Mouse (Mus musculus): ENCODE data around the gene Tcf20. TPM values are rescaled to one million over a fixed set of nuclear protein-coding genes. Genes with fewer than 3 reads are reported as not detected.
A peak's percentile ranks its signal among the peaks of the same experiment; 100 is the strongest.
"Not testable (repeated sequence)": the region's sequence is repeated elsewhere in the genome, so short reads cannot be mapped to it uniquely, and the experiment has no call there.

Gene Tcf20
- polyA plus RNA-seq, 1 experiment from 2014 or later: 16.0 TPM

DNA sequence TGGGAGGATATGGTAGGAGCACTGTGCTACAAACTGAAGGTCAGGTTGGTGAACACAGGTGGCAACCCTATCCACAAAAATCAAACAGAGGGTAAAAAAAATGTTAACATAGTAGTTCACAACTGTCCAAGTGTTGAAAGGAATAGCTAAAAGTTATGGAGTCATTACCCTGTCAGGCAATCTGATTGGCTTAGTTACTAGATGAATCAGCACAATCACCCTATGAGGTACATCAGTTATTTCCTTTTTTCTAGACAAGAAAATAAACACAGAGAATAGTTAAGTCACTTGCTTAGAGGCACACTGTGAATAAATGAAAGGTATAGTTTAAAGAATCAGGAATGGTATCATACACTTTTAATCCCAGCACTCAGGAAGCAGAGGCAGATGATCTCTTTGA is 110.4 kb downstream of the Tcf20 start:
- ATAC-seq: no peak
- H3K4me1 ChIP-seq (replicated peaks): no peaks in the 10 kb centered on the region
- H3K4me2 ChIP-seq (replicated peaks): no peak overlapping the region
- H3K27me3 ChIP-seq: no peaks in the 10 kb centered on the region
- no peak overlapping the region for H3K27ac ChIP-seq
- no peaks in the 10 kb centered on the region for H3K9me3 ChIP-seq
- H3K4me3 ChIP-seq (replicated peaks): no peak overlapping the region
- H3K36me3 ChIP-seq: no peaks in the 10 kb centered on the region
- no peak overlapping the region for H3K9ac ChIP-seq (replicated peaks)

DNA sequence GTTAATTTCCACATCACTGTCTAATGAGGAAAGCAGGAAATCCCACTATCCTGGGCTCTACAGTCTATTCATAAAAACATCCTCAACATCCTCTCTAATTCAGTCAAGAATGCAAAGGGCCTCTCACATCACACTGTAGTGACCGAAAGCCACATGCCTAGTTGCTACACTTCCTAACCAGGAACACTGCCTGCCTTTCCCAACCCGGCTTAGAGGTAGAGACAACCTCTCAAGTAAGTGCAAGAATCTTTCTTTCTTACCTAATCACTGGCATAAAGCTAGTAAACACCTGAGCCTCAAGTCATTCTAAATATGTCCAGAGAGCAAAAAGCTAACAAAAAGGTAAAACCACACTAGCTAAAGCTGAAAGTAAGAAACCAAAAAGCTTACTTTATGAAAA is 110.8 kb downstream of the Tcf20 start:
- H3K9ac ChIP-seq (replicated peaks): no peak overlapping the region
- H3K9me3 ChIP-seq: no peaks in the 10 kb centered on the region
- no peak overlapping the region for H3K4me2 ChIP-seq (replicated peaks)
- H3K4me3 ChIP-seq (replicated peaks): no peak overlapping the region
- no peak overlapping the region for H3K27ac ChIP-seq
- H3K36me3 ChIP-seq: no peaks in the 10 kb centered on the region
- no peak for ATAC-seq
- H3K27me3 ChIP-seq: no peaks in the 10 kb centered on the region
- WGBS: 89% methylated on average over 2 of the region's 2 CpGs
- H3K4me1 ChIP-seq (replicated peaks): no peaks in the 10 kb centered on the region

DNA sequence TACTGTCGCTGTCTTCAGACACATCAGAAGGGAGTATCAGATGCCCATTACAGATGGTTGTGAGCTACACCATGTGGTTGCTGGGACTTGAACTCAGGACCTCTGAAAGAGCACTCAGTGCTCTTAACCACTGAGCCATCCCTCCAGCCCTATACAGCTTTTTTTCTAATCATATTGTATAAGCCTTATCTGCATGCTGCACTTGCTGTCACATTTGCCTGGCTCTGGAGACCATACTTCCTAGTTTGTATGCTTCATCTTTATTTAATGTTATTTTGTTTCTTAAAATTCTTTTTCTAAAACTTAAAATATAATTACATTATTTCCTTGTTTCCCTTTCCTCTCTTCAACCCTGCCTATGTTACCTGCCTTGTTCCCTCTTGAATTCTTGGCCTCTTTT is 115.6 kb downstream of the Tcf20 start:
- Histone ChIP-seq H3K27me3 (no peaks in the 10 kb centered on the region), H3K9me3 (no peaks in the 10 kb centered on the region), H3K27ac (no peak overlapping the region), H3K36me3 (no peaks in the 10 kb centered on the region), H3K9ac (replicated peaks) (no peak overlapping the region), H3K4me3 (replicated peaks) (no peak overlapping the region), H3K4me2 (replicated peaks) (no peak overlapping the region), H3K4me1 (replicated peaks) (peaks cover 4% of the 10 kb centered on the region; the same call in 1 of the 2 replicates)
- no peak for ATAC-seq
- WGBS: 100% methylated on average over 1 of the region's 1 CpGs

- not testable (repeated sequence) for ATAC-seq
Measured at GRCm38 (mm10) chr15:82866286-82866685, 121.4 kb downstream of the Tcf20 start.

GRCm38 (mm10) chr15:82863674-82864073 is 124.0 kb downstream of the Tcf20 start:
- Histone ChIP-seq H3K27ac (no peak overlapping the region), H3K9ac (replicated peaks) (no peak overlapping the region), H3K4me1 (replicated peaks) (peaks cover 8% of the 10 kb centered on the region), H3K27me3 (no peaks in the 10 kb centered on the region), H3K4me2 (replicated peaks) (no peak overlapping the region), H3K4me3 (replicated peaks) (no peak overlapping the region), H3K36me3 (no peaks in the 10 kb centered on the region), H3K9me3 (no peaks in the 10 kb centered on the region)
- ATAC-seq: no peak
- 88% methylated on average over 1 of the region's 1 CpGs for WGBS

More at GRCm38 (mm10) chr15:82866286-82866685, 121.4 kb downstream of the Tcf20 start:
- not testable (repeated sequence) for H3K27me3 ChIP-seq; H3K36me3 ChIP-seq; H3K9me3 ChIP-seq; H3K4me2 ChIP-seq (replicated peaks); H3K4me1 ChIP-seq (replicated peaks); H3K27ac ChIP-seq; H3K4me3 ChIP-seq (replicated peaks); H3K9ac ChIP-seq (replicated peaks)
- 95% methylated on average over 3 of the region's 3 CpGs for WGBS

GRCm38 (mm10) chr15:82856652-82857378 is 130.9 kb downstream of the Tcf20 start:
- peak overlapping the region; percentile 44; the same call in 1 of the 2 replicates for H3K9ac ChIP-seq (replicated peaks)
- WGBS: 20% methylated on average over 11 of the region's 11 CpGs
- H3K9me3 ChIP-seq: no peaks in the 10 kb centered on the region
- ATAC-seq: peak; percentile 94
- no peaks in the 10 kb centered on the region for H3K27me3 ChIP-seq
- peaks cover 48% of the 10 kb centered on the region for H3K36me3 ChIP-seq
- H3K27ac ChIP-seq: peak overlapping the region; percentile 86
- H3K4me3 ChIP-seq (replicated peaks): no peak overlapping the region
- H3K4me1 ChIP-seq (replicated peaks): peaks cover 45% of the 10 kb centered on the region
- H3K4me2 ChIP-seq (replicated peaks): no peak overlapping the region

- Histone ChIP-seq H3K27ac (peak overlapping the region; percentile 86), H3K9me3 (no peaks in the 10 kb centered on the region), H3K36me3 (peaks cover 55% of the 10 kb centered on the region), H3K4me2 (replicated peaks) (no peak overlapping the region), H3K4me3 (replicated peaks) (no peak overlapping the region), H3K9ac (replicated peaks) (no peak overlapping the region; the same call in 1 of the 2 replicates), H3K27me3 (no peaks in the 10 kb centered on the region), H3K4me1 (replicated peaks) (peaks cover 45% of the 10 kb centered on the region)
- no peak for ATAC-seq
- WGBS: 83% methylated on average over 2 of the region's 2 CpGs
Measured at GRCm38 (mm10) chr15:82856065-82856464, 131.6 kb downstream of the Tcf20 start.

DNA sequence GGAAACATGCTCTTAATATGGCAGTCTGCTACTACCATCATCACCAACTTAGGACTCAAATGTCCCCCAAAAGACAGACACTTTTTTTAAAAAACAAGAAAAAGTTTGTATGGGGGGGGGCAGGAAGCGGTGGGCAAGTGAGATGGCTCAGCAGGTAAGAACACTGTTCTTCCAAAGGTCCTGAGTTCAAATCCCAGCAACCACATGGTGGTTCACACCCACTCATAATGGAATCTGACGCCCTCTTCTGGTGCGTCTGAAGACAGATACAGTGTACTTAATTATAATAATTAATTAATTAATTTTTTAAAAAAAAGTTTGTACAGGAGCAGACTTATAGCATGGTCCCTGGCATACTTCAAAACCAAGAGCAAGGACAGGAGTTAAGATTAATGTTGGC is 148.5 kb downstream of the Tcf20 start:
- H3K9ac ChIP-seq (replicated peaks): no peak overlapping the region
- H3K4me2 ChIP-seq (replicated peaks): no peak overlapping the region
- no peak overlapping the region for H3K27ac ChIP-seq
- no peak for ATAC-seq
- 93% methylated on average over 3 of the region's 3 CpGs for WGBS
- no peak overlapping the region for H3K4me3 ChIP-seq (replicated peaks)
- no peaks in the 10 kb centered on the region for H3K4me1 ChIP-seq (replicated peaks)
- no peaks in the 10 kb centered on the region for H3K36me3 ChIP-seq
- no peaks in the 10 kb centered on the region for H3K9me3 ChIP-seq
- no peaks in the 10 kb centered on the region for H3K27me3 ChIP-seq

DNA sequence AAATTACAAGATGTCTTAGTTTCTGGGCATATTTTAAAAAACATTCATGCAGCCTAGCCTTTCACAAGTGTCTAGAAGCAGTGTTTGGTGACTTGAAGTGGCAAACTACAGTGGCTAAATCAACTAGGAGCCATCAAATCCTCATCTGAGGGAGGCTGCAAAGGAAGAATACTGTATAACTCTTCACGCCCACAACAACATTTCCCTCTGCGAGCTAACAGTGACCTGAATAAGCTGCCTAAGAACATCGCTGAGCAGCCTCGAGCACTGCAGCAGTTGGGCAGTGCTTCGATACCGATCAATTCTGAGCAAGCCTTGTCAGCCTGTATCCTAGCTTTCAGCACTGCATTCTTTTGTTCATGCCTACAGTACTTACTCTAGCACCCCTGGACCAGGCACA is 157.8 kb downstream of the Tcf20 start:
- no peak overlapping the region for H3K4me2 ChIP-seq (replicated peaks)
- H3K4me3 ChIP-seq (replicated peaks): no peak overlapping the region
- no peak overlapping the region for H3K9ac ChIP-seq (replicated peaks)
- H3K4me1 ChIP-seq (replicated peaks): no peaks in the 10 kb centered on the region
- no peak for ATAC-seq
- no peak overlapping the region for H3K27ac ChIP-seq
- H3K9me3 ChIP-seq: no peaks in the 10 kb centered on the region
- WGBS: 89% methylated on average over 6 of the region's 6 CpGs
- no peaks in the 10 kb centered on the region for H3K36me3 ChIP-seq
- no peaks in the 10 kb centered on the region for H3K27me3 ChIP-seq

DNA sequence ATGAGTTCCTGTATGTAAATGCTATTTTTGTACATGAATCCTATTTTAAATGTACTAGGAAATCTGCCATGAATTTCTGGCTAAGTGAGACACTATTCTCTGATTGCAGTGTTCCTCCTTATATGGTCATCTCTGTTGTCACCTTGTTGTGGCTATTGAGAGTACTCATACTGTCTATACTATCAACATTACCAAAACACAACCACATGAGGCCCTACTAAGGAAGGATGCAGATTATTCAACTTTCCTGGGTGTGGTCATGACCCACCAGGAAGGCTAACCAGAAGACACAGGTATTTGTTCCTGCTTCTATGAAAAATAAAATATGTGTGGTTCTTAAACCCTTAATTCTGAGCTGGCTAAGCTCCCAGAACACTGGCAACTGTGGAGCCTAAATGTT is 161.8 kb downstream of the Tcf20 start:
- Histone ChIP-seq H3K4me1 (replicated peaks) (peaks cover 9% of the 10 kb centered on the region; the same call in 1 of the 2 replicates), H3K9me3 (no peaks in the 10 kb centered on the region), H3K27ac (no peak overlapping the region), H3K4me2 (replicated peaks) (no peak overlapping the region), H3K9ac (replicated peaks) (no peak overlapping the region), H3K4me3 (replicated peaks) (no peak overlapping the region), H3K27me3 (no peaks in the 10 kb centered on the region), H3K36me3 (no peaks in the 10 kb centered on the region; the same call in 1 of the 2 replicates)
- ATAC-seq: no peak

DNA sequence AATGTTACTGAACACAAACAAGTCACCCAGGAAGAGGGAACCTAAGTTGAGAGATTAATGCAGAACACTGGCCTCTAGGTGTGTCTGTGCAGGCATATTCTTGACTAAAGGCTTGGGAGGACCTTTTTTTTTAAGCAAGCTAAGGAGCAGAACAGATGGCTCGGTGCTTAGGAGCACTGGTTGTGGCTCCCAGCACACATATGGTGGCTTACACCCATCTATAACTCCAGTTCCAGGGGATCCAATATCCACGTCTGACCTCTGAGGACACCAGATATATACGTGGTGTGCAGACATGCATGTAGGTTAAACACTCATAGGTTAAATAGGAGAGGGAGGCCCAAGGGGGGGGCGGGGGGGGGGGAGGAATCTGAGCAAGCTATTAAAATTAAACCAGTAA is 165.3 kb downstream of the Tcf20 start:
- Histone ChIP-seq H3K4me1 (replicated peaks) (peaks cover 9% of the 10 kb centered on the region; the same call in 1 of the 2 replicates), H3K36me3 (no peaks in the 10 kb centered on the region; the same call in 1 of the 2 replicates), H3K4me2 (replicated peaks) (no peak overlapping the region), H3K4me3 (replicated peaks) (no peak overlapping the region), H3K9ac (replicated peaks) (no peak overlapping the region), H3K27ac (no peak overlapping the region), H3K9me3 (no peaks in the 10 kb centered on the region), H3K27me3 (no peaks in the 10 kb centered on the region)
- no peak for ATAC-seq
- WGBS: 56% methylated on average over 4 of the region's 4 CpGs

DNA sequence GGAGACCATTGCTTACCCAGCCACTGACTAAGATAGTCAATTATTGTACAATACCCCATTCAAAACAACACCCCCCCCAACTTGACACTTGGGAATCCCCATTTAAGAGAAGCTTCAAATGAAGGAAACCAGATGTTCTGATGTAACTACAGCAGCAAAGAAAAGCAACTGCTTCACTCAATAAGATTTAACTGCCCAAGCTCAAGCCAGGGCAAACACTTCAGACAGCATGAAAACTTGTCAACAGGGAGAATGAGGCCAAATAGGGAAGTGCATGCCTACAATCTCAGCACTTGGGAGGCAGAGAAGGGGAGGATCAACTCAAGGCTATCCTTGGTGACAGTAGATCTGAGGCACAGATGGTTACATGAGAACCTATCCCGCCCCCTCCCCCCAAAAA is 166.0 kb downstream of the Tcf20 start:
- ATAC-seq: no peak
- H3K4me3 ChIP-seq (replicated peaks): no peak overlapping the region
- H3K4me2 ChIP-seq (replicated peaks): no peak overlapping the region
- no peaks in the 10 kb centered on the region for H3K27me3 ChIP-seq
- H3K4me1 ChIP-seq (replicated peaks): peaks cover 9% of the 10 kb centered on the region; the same call in 1 of the 2 replicates
- H3K36me3 ChIP-seq: no peaks in the 10 kb centered on the region; the same call in 1 of the 2 replicates
- 94% methylated on average over 1 of the region's 1 CpGs for WGBS
- no peaks in the 10 kb centered on the region for H3K9me3 ChIP-seq
- H3K27ac ChIP-seq: no peak overlapping the region
- no peak overlapping the region for H3K9ac ChIP-seq (replicated peaks)

- no peak overlapping the region for H3K4me2 ChIP-seq (replicated peaks)
- H3K27ac ChIP-seq: no peak overlapping the region
- ATAC-seq: no peak
- WGBS: 89% methylated on average over 4 of the region's 4 CpGs
- no peak overlapping the region for H3K4me3 ChIP-seq (replicated peaks)
- H3K27me3 ChIP-seq: no peaks in the 10 kb centered on the region
- H3K9ac ChIP-seq (replicated peaks): no peak overlapping the region
- H3K9me3 ChIP-seq: no peaks in the 10 kb centered on the region
- peaks cover under 1% of the 10 kb centered on the region; the same call in 1 of the 2 replicates for H3K4me1 ChIP-seq (replicated peaks)
- peaks cover 27% of the 10 kb centered on the region for H3K36me3 ChIP-seq
Measured at GRCm38 (mm10) chr15:82815296-82815695, 172.4 kb downstream of the Tcf20 start.

Measured in midbrain, embryonic 13.5 days (tissue).